Mouse (Mus musculus): ENCODE measurements at regions not wholly inside any gene's neighbourhood (a gene's known extent, or its start where the extent isn't known, plus 50 kb on each side); places are given as distances from the start of the nearest gene placed in this dataset.
A peak's percentile ranks its signal among the peaks of the same experiment; 100 is the strongest.
"Not testable (repeated sequence)": the region's sequence is repeated elsewhere in the genome, so short reads cannot be mapped to it uniquely, and the experiment has no call there.

DNA sequence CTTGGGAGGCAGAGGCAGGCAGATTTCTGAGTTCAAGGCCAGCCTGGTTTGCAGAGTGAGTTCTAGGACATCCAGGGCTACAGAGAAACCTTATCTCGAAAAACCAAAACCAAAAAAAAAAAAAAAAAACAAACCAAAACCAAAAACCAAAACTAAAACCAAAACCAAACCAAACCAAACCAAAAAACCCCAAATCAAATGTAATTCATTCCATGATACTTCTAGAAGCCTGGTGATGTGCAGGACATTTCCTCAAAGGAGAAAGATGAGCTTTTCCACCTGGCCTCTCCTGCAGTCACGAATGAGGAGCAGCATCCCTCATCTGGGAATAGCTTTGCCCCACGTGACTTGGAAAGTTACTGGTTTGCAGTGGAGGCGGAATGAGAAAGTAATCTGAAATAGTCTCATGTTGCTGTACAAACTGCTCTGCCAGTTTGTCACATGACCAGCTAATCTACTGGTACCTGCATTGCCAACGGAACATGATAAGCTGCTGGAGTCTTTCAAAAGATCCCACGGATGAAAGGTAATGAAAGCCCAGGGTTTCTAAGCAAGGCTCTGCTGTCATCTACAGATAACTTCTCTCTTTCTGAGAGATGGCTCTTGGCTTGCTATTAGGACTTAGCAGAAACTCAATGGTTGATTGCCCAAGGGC is 127.8 kb upstream of the Max start:
- Histone ChIP-seq H3K4me1 (ENCODE audit: control insufficient read depth, low read depth, low read length) (peaks cover 25% of the 10 kb centered on the region), H3K36me3 (ENCODE audit: control insufficient read depth, insufficient read depth) (no peaks in the 10 kb centered on the region), H3K4me2 (ENCODE audit: low read depth, low read length) (no peak overlapping the region), H3K9ac (ENCODE audit: low read depth, low read length) (no peak overlapping the region), H3K27me3 (ENCODE audit: control insufficient read depth, insufficient read depth, low read depth, low read length) (no peaks in the 10 kb centered on the region), H3K9me3 (replicated peaks; ENCODE audit: control insufficient read depth, low read length) (no peaks in the 10 kb centered on the region), H3K27ac (ENCODE audit: low read length) (no peak overlapping the region), H3K4me3 (ENCODE audit: low read depth, low read length) (no peak overlapping the region)
- 37% methylated on average over 6 of the region's 6 CpGs for WGBS (ENCODE audit: insufficient replicate concordance)
- ATAC-seq (ENCODE audit: low read depth) = peak; percentile 62; the same call in 1 of the 2 replicates

DNA sequence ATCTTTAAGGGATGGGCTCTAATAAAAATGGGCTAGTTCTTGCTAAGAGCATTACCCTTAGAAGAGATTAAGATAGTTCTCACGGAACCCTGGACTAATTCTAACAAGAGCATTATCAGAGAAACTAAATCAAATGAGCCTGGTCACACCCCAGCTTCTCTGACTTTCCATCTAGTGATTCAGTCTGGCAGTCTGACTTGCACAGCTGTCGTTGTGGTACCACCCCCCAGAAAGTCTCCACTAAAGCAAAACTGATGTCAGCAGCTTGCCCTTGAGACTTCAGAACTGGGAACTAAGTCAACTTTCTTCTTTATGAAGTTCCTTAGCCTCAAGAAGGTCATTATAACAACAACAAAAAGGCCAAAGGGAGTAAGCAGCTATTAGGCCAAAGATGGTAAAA is 126.5 kb upstream of the Max start:
- Histone ChIP-seq H3K9ac (ENCODE audit: low read depth, low read length) (no peak overlapping the region), H3K36me3 (ENCODE audit: control insufficient read depth, insufficient read depth) (no peaks in the 10 kb centered on the region), H3K4me3 (ENCODE audit: low read depth, low read length) (no peak overlapping the region), H3K4me1 (ENCODE audit: control insufficient read depth, low read depth, low read length) (peaks cover 24% of the 10 kb centered on the region), H3K9me3 (replicated peaks; ENCODE audit: control insufficient read depth, low read length) (no peaks in the 10 kb centered on the region), H3K4me2 (ENCODE audit: low read depth, low read length) (no peak overlapping the region), H3K27me3 (ENCODE audit: control insufficient read depth, insufficient read depth, low read depth, low read length) (no peaks in the 10 kb centered on the region), H3K27ac (ENCODE audit: low read length) (no peak overlapping the region)
- WGBS (ENCODE audit: insufficient replicate concordance) = 45% methylated on average over 2 of the region's 2 CpGs
- no peak for ATAC-seq (ENCODE audit: low read depth)

DNA sequence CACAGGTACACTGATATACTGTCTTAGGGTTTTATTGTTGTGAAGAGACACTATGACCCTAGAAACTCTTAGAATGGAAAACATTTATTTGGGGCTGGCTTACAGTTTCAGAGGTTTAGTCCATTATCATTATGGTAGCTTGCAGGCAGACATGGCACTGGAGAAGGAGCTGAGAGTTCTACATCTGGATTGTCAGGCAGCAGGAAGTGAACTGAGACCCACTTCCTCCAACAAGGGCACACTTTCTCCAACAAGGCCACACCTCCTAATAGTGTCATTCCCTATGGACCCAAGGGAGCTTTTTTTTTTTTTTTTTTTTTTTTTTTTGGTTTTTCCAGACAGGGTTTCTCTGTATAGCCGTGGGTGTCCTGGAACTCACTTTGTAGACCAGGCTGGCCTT is 124.9 kb upstream of the Max start:
- not testable (repeated sequence) for H3K4me3 ChIP-seq (ENCODE audit: low read depth, low read length); ATAC-seq (ENCODE audit: low read depth)
- H3K4me1 ChIP-seq (ENCODE audit: control insufficient read depth, low read depth, low read length) = peaks cover 21% of the 10 kb centered on the region

DNA sequence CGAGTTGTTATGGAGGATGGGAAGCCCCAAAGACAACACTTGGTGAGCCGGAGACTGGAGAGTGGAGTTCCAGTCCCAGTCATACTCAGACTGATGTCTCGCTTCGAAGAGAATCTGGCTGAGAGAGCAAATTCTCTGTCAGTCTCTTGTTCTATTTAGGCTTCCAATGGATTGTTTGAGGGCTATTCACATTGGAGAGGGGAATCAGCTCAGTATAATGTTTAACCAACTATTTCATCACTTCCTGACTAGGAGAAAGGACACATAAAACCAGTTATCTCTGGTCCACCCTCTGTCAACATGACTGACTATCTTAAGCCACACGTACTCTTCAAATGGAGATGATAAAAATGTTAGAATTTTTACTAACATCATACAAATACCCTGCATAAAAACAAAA is 123.9 kb upstream of the Max start:
- H3K36me3 ChIP-seq (ENCODE audit: control insufficient read depth, insufficient read depth) = no peaks in the 10 kb centered on the region
- H3K4me3 ChIP-seq (ENCODE audit: low read depth, low read length) = no peak overlapping the region
- ATAC-seq (ENCODE audit: low read depth) = peak; percentile 73
- no peak overlapping the region for H3K27ac ChIP-seq (ENCODE audit: low read length)
- H3K9ac ChIP-seq (ENCODE audit: low read depth, low read length) = no peak overlapping the region
- H3K27me3 ChIP-seq (ENCODE audit: control insufficient read depth, insufficient read depth, low read depth, low read length) = no peaks in the 10 kb centered on the region
- WGBS (ENCODE audit: insufficient replicate concordance) = 45% methylated on average over 5 of the region's 5 CpGs
- H3K9me3 ChIP-seq (replicated peaks; ENCODE audit: control insufficient read depth, low read length) = no peaks in the 10 kb centered on the region
- H3K4me2 ChIP-seq (ENCODE audit: low read depth, low read length) = no peak overlapping the region
- H3K4me1 ChIP-seq (ENCODE audit: control insufficient read depth, low read depth, low read length) = peaks cover 21% of the 10 kb centered on the region

More for the DNA sequence above, 124.9 kb upstream of the Max start:
- not testable (repeated sequence) for H3K27ac ChIP-seq (ENCODE audit: low read length); H3K36me3 ChIP-seq (ENCODE audit: control insufficient read depth, insufficient read depth); H3K9ac ChIP-seq (ENCODE audit: low read depth, low read length); H3K9me3 ChIP-seq (replicated peaks; ENCODE audit: control insufficient read depth, low read length); H3K27me3 ChIP-seq (ENCODE audit: control insufficient read depth, insufficient read depth, low read depth, low read length); H3K4me2 ChIP-seq (ENCODE audit: low read depth, low read length)
- WGBS (ENCODE audit: insufficient replicate concordance) = 85% methylated on average over 1 of the region's 1 CpGs

- H3K27ac ChIP-seq (ENCODE audit: low read length) = peak overlapping the region; percentile 19; the same call in 1 of the 2 replicates
- H3K9me3 ChIP-seq (replicated peaks; ENCODE audit: control insufficient read depth, low read length) = no peaks in the 10 kb centered on the region
- 41% methylated on average over 7 of the region's 7 CpGs for WGBS (ENCODE audit: insufficient replicate concordance)
- H3K4me1 ChIP-seq (ENCODE audit: control insufficient read depth, low read depth, low read length) = peaks cover 16% of the 10 kb centered on the region
- no peak; the same call in 1 of the 2 replicates for ATAC-seq (ENCODE audit: low read depth)
- H3K27me3 ChIP-seq (ENCODE audit: control insufficient read depth, insufficient read depth, low read depth, low read length) = no peaks in the 10 kb centered on the region
- H3K36me3 ChIP-seq (ENCODE audit: control insufficient read depth, insufficient read depth) = no peaks in the 10 kb centered on the region
- no peak overlapping the region for H3K4me2 ChIP-seq (ENCODE audit: low read depth, low read length)
- no peak overlapping the region for H3K4me3 ChIP-seq (ENCODE audit: low read depth, low read length)
- no peak overlapping the region for H3K9ac ChIP-seq (ENCODE audit: low read depth, low read length)
Measured at GRCm38 (mm10) chr12:77085244-77085643, 123.2 kb upstream of the Max start.

DNA sequence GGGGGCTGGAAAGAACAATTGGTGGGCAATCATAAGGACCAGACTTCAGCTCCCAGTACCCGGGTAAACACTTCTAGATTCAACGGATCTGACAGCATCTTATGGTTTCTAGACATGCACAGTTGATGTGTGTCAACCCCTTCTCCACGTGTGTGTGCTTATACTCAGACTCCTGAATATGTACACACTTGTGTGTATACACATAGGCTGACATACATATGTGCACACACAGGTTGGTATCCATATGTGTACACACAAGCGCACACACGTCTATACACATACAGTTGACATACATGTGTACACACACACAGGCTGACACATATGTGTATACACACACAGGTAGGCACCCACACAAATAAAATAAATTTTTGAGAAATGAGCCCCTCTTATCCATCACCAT is 122.7 kb upstream of the Max start:
- no peak overlapping the region for H3K4me2 ChIP-seq (ENCODE audit: low read depth, low read length)
- H3K9me3 ChIP-seq (replicated peaks; ENCODE audit: control insufficient read depth, low read length) = no peaks in the 10 kb centered on the region
- H3K4me1 ChIP-seq (ENCODE audit: control insufficient read depth, low read depth, low read length) = peaks cover 12% of the 10 kb centered on the region
- 67% methylated on average over 5 of the region's 5 CpGs for WGBS (ENCODE audit: insufficient replicate concordance)
- H3K27ac ChIP-seq (ENCODE audit: low read length) = no peak overlapping the region
- no peaks in the 10 kb centered on the region for H3K36me3 ChIP-seq (ENCODE audit: control insufficient read depth, insufficient read depth)
- no peak for ATAC-seq (ENCODE audit: low read depth)
- H3K4me3 ChIP-seq (ENCODE audit: low read depth, low read length) = no peak overlapping the region
- no peaks in the 10 kb centered on the region for H3K27me3 ChIP-seq (ENCODE audit: control insufficient read depth, insufficient read depth, low read depth, low read length)
- no peak overlapping the region for H3K9ac ChIP-seq (ENCODE audit: low read depth, low read length)

GRCm38 (mm10) chr12:77084343-77084742 is 122.3 kb upstream of the Max start:
- Histone ChIP-seq H3K27me3 (ENCODE audit: control insufficient read depth, insufficient read depth, low read depth, low read length) (no peaks in the 10 kb centered on the region), H3K4me3 (ENCODE audit: low read depth, low read length) (no peak overlapping the region), H3K9ac (ENCODE audit: low read depth, low read length) (no peak overlapping the region), H3K36me3 (ENCODE audit: control insufficient read depth, insufficient read depth) (no peaks in the 10 kb centered on the region), H3K4me1 (ENCODE audit: control insufficient read depth, low read depth, low read length) (peaks cover 10% of the 10 kb centered on the region), H3K9me3 (replicated peaks; ENCODE audit: control insufficient read depth, low read length) (no peaks in the 10 kb centered on the region), H3K4me2 (ENCODE audit: low read depth, low read length) (no peak overlapping the region), H3K27ac (ENCODE audit: low read length) (no peak overlapping the region)
- no peak for ATAC-seq (ENCODE audit: low read depth)
- 67% methylated on average over 1 of the region's 1 CpGs for WGBS (ENCODE audit: insufficient replicate concordance)

DNA sequence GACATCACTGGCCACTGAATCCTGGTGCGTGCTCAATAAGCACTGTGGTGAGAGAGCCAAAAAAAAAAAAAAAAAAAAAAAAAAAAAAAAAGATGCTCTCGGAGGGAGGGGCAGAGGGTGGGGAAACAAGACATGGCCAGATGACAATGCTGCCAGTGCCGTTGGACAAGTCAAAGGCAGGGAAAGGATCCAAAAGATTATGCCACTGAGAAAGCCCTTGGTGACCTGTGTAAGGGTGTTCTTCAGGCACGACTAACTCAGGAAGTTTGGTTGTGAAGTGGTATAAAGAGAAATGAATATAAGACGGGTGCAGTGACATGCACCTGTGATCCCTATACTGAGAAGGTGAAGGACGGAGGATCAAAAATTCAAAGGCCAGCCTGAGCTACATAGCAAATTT is 121.8 kb upstream of the Max start:
- H3K4me2 ChIP-seq (ENCODE audit: low read depth, low read length) = no peak overlapping the region
- no peak for ATAC-seq (ENCODE audit: low read depth)
- 40% methylated on average over 6 of the region's 6 CpGs for WGBS (ENCODE audit: insufficient replicate concordance)

GRCm38 (mm10) chr12:77081774-77082173 is 119.8 kb upstream of the Max start:
- Histone ChIP-seq H3K27me3 (ENCODE audit: control insufficient read depth, insufficient read depth, low read depth, low read length) (no peaks in the 10 kb centered on the region), H3K36me3 (ENCODE audit: control insufficient read depth, insufficient read depth) (no peaks in the 10 kb centered on the region)
- 48% methylated on average over 2 of the region's 2 CpGs for WGBS (ENCODE audit: insufficient replicate concordance)

More for the DNA sequence above, 121.8 kb upstream of the Max start:
- Histone ChIP-seq H3K4me1 (ENCODE audit: control insufficient read depth, low read depth, low read length) (peaks cover 10% of the 10 kb centered on the region), H3K27me3 (ENCODE audit: control insufficient read depth, insufficient read depth, low read depth, low read length) (no peaks in the 10 kb centered on the region), H3K4me3 (ENCODE audit: low read depth, low read length) (no peak overlapping the region), H3K27ac (ENCODE audit: low read length) (no peak overlapping the region), H3K36me3 (ENCODE audit: control insufficient read depth, insufficient read depth) (no peaks in the 10 kb centered on the region), H3K9ac (ENCODE audit: low read depth, low read length) (no peak overlapping the region), H3K9me3 (replicated peaks; ENCODE audit: control insufficient read depth, low read length) (no peaks in the 10 kb centered on the region)

More at GRCm38 (mm10) chr12:77081774-77082173, 119.8 kb upstream of the Max start:
- peaks cover 10% of the 10 kb centered on the region for H3K4me1 ChIP-seq (ENCODE audit: control insufficient read depth, low read depth, low read length)
- no peak overlapping the region for H3K9ac ChIP-seq (ENCODE audit: low read depth, low read length)
- no peak overlapping the region for H3K4me2 ChIP-seq (ENCODE audit: low read depth, low read length)
- no peak for ATAC-seq (ENCODE audit: low read depth)
- no peaks in the 10 kb centered on the region for H3K9me3 ChIP-seq (replicated peaks; ENCODE audit: control insufficient read depth, low read length)
- no peak overlapping the region for H3K27ac ChIP-seq (ENCODE audit: low read length)
- H3K4me3 ChIP-seq (ENCODE audit: low read depth, low read length) = no peak overlapping the region

Measured in liver, embryonic 16.5 days (tissue).